Mouse (Mus musculus): ENCODE results near the gene Gm21988. TPM values are rescaled to one million over a fixed set of nuclear protein-coding genes. Genes with fewer than 3 reads are reported as not detected.
A peak's percentile ranks its signal among the peaks of the same experiment; 100 is the strongest.

Gm21988 gene
- total RNA-seq, 1 experiment = 2.4 TPM

GRCm38 (mm10) chr11:70220323-70220722 lies 19.3 kb downstream of the Gm21988 start:
- Histone ChIP-seq H3K9me3 (ENCODE audit: control insufficient read depth, insufficient read depth, low read depth, low read length) (no peaks in the 10 kb centered on the region), H3K4me1 (ENCODE audit: control insufficient read depth in 2 of 2, insufficient read depth in 2 of 2, low read length in 2 of 2, poor library complexity in 1 of 2) (peaks cover 2 to 15% of the 10 kb centered on the region in 2 experiments; a peak in 2 of 4 replicates)

GRCm38 (mm10) chr11:70219873-70220272 lies 19.8 kb downstream of the Gm21988 start:
- Histone ChIP-seq H3K4me3 (ENCODE audit: insufficient read depth in 1 of 2, low read depth in 1 of 2, low read length in 2 of 2, poor library complexity in 1 of 2, severe bottlenecking in 1 of 2) (peak overlapping the region; percentile 61 to 67), H3K9ac (ENCODE audit: insufficient read depth, low read depth, low read length, poor library complexity, severe bottlenecking) (peak overlapping the region; percentile 66), H3K27ac (ENCODE audit: insufficient read depth, low read depth, low read length, poor library complexity, severe bottlenecking) (no peak overlapping the region), H3K4me1 (ENCODE audit: control insufficient read depth in 2 of 2, insufficient read depth in 2 of 2, low read length in 2 of 2, poor library complexity in 1 of 2) (peaks cover 2 to 19% of the 10 kb centered on the region in 2 experiments; a peak in 3 of 4 replicates), H3K36me3 (ENCODE audit: control insufficient read depth, insufficient read depth, low read length, poor library complexity, severe bottlenecking) (peaks cover 14% of the 10 kb centered on the region), H3K9me3 (ENCODE audit: control insufficient read depth, insufficient read depth, low read depth, low read length) (no peaks in the 10 kb centered on the region)
- TF ChIP-seq ZC3H11A (IDR thresholded peaks at IDR 0.05; ENCODE audit: borderline replicate concordance, low read depth, low read length) (no peak), MAFK (IDR thresholded peaks at IDR 0.05; ENCODE audit: insufficient read depth, low read depth, low read length) (no peak), ZNF384 (IDR thresholded peaks at IDR 0.05; ENCODE audit: low read depth, low read length) (no peak), CHD2 (IDR thresholded peaks at IDR 0.05; ENCODE audit: low read depth, low read length) (no peak), HCFC1 (IDR thresholded peaks at IDR 0.05; ENCODE audit: borderline replicate concordance, insufficient read depth, low read length) (no peak)
- in situ Hi-C loops (cut with MboI; ENCODE audit: low sequenced_read_pairs in 2 of 2, unreplicated experiment in 2 of 2) = loop anchor here in 1 of 2 experiments (10.0 kb wide), 1 partner anchor 285 kb away; the partner anchor contains the start of gene Ybx2
- DNase-seq (ENCODE audit: low read depth, low spot score) = no peak

More at GRCm38 (mm10) chr11:70220323-70220722, 19.3 kb downstream of the Gm21988 start:
- no peak for TF ChIP-seq ZNF384 (IDR thresholded peaks at IDR 0.05; ENCODE audit: low read depth, low read length)
- no peak for TF ChIP-seq CHD2 (IDR thresholded peaks at IDR 0.05; ENCODE audit: low read depth, low read length)
- no peak for TF ChIP-seq MAFK (IDR thresholded peaks at IDR 0.05; ENCODE audit: insufficient read depth, low read depth, low read length)
- TF ChIP-seq HCFC1 (IDR thresholded peaks at IDR 0.05; ENCODE audit: borderline replicate concordance, insufficient read depth, low read length) = no peak
- TF ChIP-seq ZC3H11A (IDR thresholded peaks at IDR 0.05; ENCODE audit: borderline replicate concordance, low read depth, low read length) = no peak
- Histone ChIP-seq H3K9ac (ENCODE audit: insufficient read depth, low read depth, low read length, poor library complexity, severe bottlenecking) (peak overlapping the region; percentile 66), H3K36me3 (ENCODE audit: control insufficient read depth, insufficient read depth, low read length, poor library complexity, severe bottlenecking) (peaks cover 14% of the 10 kb centered on the region), H3K4me3 (ENCODE audit: insufficient read depth in 1 of 2, low read depth in 1 of 2, low read length in 2 of 2, poor library complexity in 1 of 2, severe bottlenecking in 1 of 2) (peak overlapping the region; percentile 61 to 67), H3K27ac (ENCODE audit: insufficient read depth, low read depth, low read length, poor library complexity, severe bottlenecking) (peak overlapping the region; percentile 14; the same call in 1 of the 2 replicates)
- in situ Hi-C loops (cut with MboI; ENCODE audit: low sequenced_read_pairs in 2 of 2, unreplicated experiment in 2 of 2) = no loop called here
- DNase-seq (ENCODE audit: low read depth, low spot score) = no peak

- no peak for DNase-seq (ENCODE audit: low read depth, low spot score)
- Histone ChIP-seq H3K9ac (ENCODE audit: insufficient read depth, low read depth, low read length, poor library complexity, severe bottlenecking) (no peak overlapping the region), H3K4me3 (ENCODE audit: insufficient read depth in 1 of 2, low read depth in 1 of 2, low read length in 2 of 2, poor library complexity in 1 of 2, severe bottlenecking in 1 of 2) (no peak overlapping the region), H3K9me3 (ENCODE audit: control insufficient read depth, insufficient read depth, low read depth, low read length) (no peaks in the 10 kb centered on the region), H3K4me1 (ENCODE audit: control insufficient read depth in 2 of 2, insufficient read depth in 2 of 2, low read length in 2 of 2, poor library complexity in 1 of 2) (peaks cover 2 to 23% of the 10 kb centered on the region in 2 experiments; a peak in 3 of 4 replicates), H3K27ac (ENCODE audit: insufficient read depth, low read depth, low read length, poor library complexity, severe bottlenecking) (no peak overlapping the region), H3K36me3 (ENCODE audit: control insufficient read depth, insufficient read depth, low read length, poor library complexity, severe bottlenecking) (peaks cover 14% of the 10 kb centered on the region)
- in situ Hi-C loops (cut with MboI; ENCODE audit: low sequenced_read_pairs in 2 of 2, unreplicated experiment in 2 of 2) = loop anchor here in 1 of 2 experiments (10.0 kb wide), 1 partner anchor 284 kb away; the partner anchor contains the start of gene Ybx2
- TF ChIP-seq ZNF384 (IDR thresholded peaks at IDR 0.05; ENCODE audit: low read depth, low read length) (no peak), ZC3H11A (IDR thresholded peaks at IDR 0.05; ENCODE audit: borderline replicate concordance, low read depth, low read length) (no peak), MAFK (IDR thresholded peaks at IDR 0.05; ENCODE audit: insufficient read depth, low read depth, low read length) (no peak), HCFC1 (IDR thresholded peaks at IDR 0.05; ENCODE audit: borderline replicate concordance, insufficient read depth, low read length) (no peak), CHD2 (IDR thresholded peaks at IDR 0.05; ENCODE audit: low read depth, low read length) (no peak)
Observed at GRCm38 (mm10) chr11:70218741-70219470, 20.7 kb downstream of the Gm21988 start.

- in situ Hi-C loops (cut with MboI; ENCODE audit: low sequenced_read_pairs in 2 of 2, unreplicated experiment in 2 of 2) = loop anchor here in 1 of 2 experiments (10.0 kb wide), 1 partner anchor 283 kb away; the partner anchor contains the start of gene Ybx2
- H3K36me3 ChIP-seq (ENCODE audit: control insufficient read depth, insufficient read depth, low read length, poor library complexity, severe bottlenecking) = peaks cover 9% of the 10 kb centered on the region
- DNase-seq (ENCODE audit: low read depth, low spot score) = no peak
- H3K4me1 ChIP-seq (ENCODE audit: control insufficient read depth in 2 of 2, insufficient read depth in 2 of 2, low read length in 2 of 2, poor library complexity in 1 of 2) = peaks cover 4 to 20% of the 10 kb centered on the region in 2 experiments; a peak in 3 of 4 replicates
- no peak overlapping the region for H3K27ac ChIP-seq (ENCODE audit: insufficient read depth, low read depth, low read length, poor library complexity, severe bottlenecking)
- H3K9me3 ChIP-seq (ENCODE audit: control insufficient read depth, insufficient read depth, low read depth, low read length) = no peaks in the 10 kb centered on the region
- TF ChIP-seq ZC3H11A (IDR thresholded peaks at IDR 0.05; ENCODE audit: borderline replicate concordance, low read depth, low read length) (no peak), ZNF384 (IDR thresholded peaks at IDR 0.05; ENCODE audit: low read depth, low read length) (no peak), HCFC1 (IDR thresholded peaks at IDR 0.05; ENCODE audit: borderline replicate concordance, insufficient read depth, low read length) (no peak), MAFK (IDR thresholded peaks at IDR 0.05; ENCODE audit: insufficient read depth, low read depth, low read length) (no peak), CHD2 (IDR thresholded peaks at IDR 0.05; ENCODE audit: low read depth, low read length) (no peak)
- no peak overlapping the region for H3K4me3 ChIP-seq (ENCODE audit: insufficient read depth in 1 of 2, low read depth in 1 of 2, low read length in 2 of 2, poor library complexity in 1 of 2, severe bottlenecking in 1 of 2)
- H3K9ac ChIP-seq (ENCODE audit: insufficient read depth, low read depth, low read length, poor library complexity, severe bottlenecking) = no peak overlapping the region
Observed at GRCm38 (mm10) chr11:70218039-70218438, 21.6 kb downstream of the Gm21988 start.
